Mouse (Mus musculus) midbrain, embryonic 16.5 days (tissue): ENCODE data around the gene Mast2. TPM values are rescaled to one million over a fixed set of nuclear protein-coding genes. Genes with fewer than 3 reads are reported as not detected.

Source experiments
- ATAC-seq: fragments of 200-750 bp; cut with Nextera tagmentation; 2 replicates; pipeline ENCODE4 v1.8.0; 2017; ENCODE audit warnings: moderate TSS enrichment
- H3K27ac ChIP-seq: fragments of 300-500 bp; sonication (generic); 2 replicates; pipeline ENCODE4 v1.5.1; 2014; ENCODE audit warnings: mild to moderate bottlenecking, low read length, mixed read lengths
- H3K27me3 ChIP-seq: fragments of 300-500 bp; sonication (generic); 2 replicates; pipeline ENCODE4 v1.6.1; 2014; ENCODE audit warnings: low read depth, low read length, mixed read lengths; ENCODE audit not compliant: control insufficient read depth, insufficient read depth
- H3K36me3 ChIP-seq: fragments of 300-500 bp; sonication (generic); 2 replicates; pipeline ENCODE4 v1.6.1; 2014; ENCODE audit warnings: mild to moderate bottlenecking, low read length, moderate library complexity, mixed read lengths; ENCODE audit not compliant: control insufficient read depth, insufficient read depth
- H3K4me1 ChIP-seq: fragments of 300-500 bp; sonication (generic); 2 replicates; pipeline ENCODE4 v1.6.1; 2014; ENCODE audit warnings: mild to moderate bottlenecking, low read length, mixed read lengths; ENCODE audit not compliant: control insufficient read depth, insufficient read depth
- H3K4me2 ChIP-seq: fragments of 300-500 bp; sonication (generic); 2 replicates; pipeline ENCODE4 v1.6.1; 2014; ENCODE audit warnings: mild to moderate bottlenecking, low read length, mixed read lengths
- H3K4me3 ChIP-seq: fragments of 300-500 bp; sonication (generic); 2 replicates; pipeline ENCODE4 v1.5.1; 2014; ENCODE audit warnings: low read depth, mild to moderate bottlenecking, low read length, moderate library complexity, mixed read lengths
- H3K9ac ChIP-seq: fragments of 300-500 bp; sonication (generic); 2 replicates; pipeline ENCODE4 v1.6.1; 2014; ENCODE audit warnings: low read depth, low read length, mixed read lengths
- H3K9me3 ChIP-seq: fragments of 300-500 bp; sonication (generic); replicated peaks from 2 replicates; pipeline ENCODE4 v1.6.1; 2014; ENCODE audit warnings: mild to moderate bottlenecking, low read length, mixed read lengths; ENCODE audit not compliant: control insufficient read depth, poor library complexity, severe bottlenecking
- WGBS: fragments of 180-500 bp; shearing (Covaris S2); extraction: QIAGEN DNeasy Blood & Tissue Kit; methylation state at CpG from one replicate; pipeline ENCODE4 v1.1.7; 2014; 5-methylcytosine and 5-hydroxymethylcytosine counted together
- polyA plus RNA-seq: library from polyadenylated mRNA; unstranded; fragments of >200 nt; fragmentation: Nextera tagmentation; extraction: Ambion mirVana; gene quantifications from 2 replicates; pipeline ENCODE4 v1.2.1, GENCODE M21; 2015

Mast2 gene
- polyA plus RNA-seq, 1 experiment from 2014 or later: 47.2 TPM

DNA sequence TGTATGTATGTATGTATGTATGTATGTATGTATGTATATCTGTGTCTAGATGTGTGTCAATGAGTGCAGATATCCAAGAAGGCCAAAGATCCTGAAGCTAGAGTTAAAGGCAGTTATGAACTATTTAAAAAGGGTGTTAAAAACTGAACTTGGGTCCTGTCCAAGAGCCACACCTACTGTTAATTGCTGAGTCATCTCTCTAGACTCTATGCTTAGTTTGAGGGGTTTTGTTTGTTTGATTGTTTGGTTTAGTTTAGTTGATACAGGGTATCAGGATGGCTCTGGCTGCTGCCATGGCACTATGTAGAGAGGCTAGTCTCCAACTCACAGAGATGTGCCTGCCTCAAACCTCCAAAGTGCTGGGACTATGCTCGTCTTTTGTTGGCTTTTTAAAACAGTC lies 61.3 kb downstream of the Mast2 start:
- 82% methylated on average over 1 of the region's 1 CpGs for WGBS
- Histone ChIP-seq H3K4me3 (peak overlapping the region; percentile 15; the same call in 1 of the 2 replicates), H3K27ac (no peak overlapping the region)

DNA sequence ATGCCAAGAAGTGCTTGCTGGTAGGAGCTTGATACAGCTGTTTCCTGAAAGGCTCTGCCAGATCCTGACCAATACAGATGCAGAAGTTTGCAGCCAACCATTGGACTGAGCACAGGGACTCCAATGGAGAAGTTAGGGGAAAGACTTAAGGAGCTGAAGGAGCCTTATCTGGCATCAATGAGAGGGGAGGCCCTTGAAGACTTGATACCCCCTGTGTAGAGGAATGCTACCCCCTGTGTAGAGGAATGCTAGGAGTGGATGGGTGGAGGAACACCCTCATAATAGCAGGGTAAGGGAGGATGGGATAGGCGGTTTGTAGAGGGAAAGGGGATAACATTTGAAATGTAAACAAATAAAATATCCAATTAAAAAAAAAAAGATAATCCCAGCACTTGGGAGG lies 65.9 kb downstream of the Mast2 start:
- WGBS: 47% methylated on average over 1 of the region's 1 CpGs
- H3K4me2 ChIP-seq: no peak overlapping the region
- no peaks in the 10 kb centered on the region for H3K9me3 ChIP-seq
- H3K4me3 ChIP-seq: no peak overlapping the region
- H3K36me3 ChIP-seq: no peaks in the 10 kb centered on the region
- no peaks in the 10 kb centered on the region for H3K27me3 ChIP-seq
- ATAC-seq: no peak
- peaks cover 15% of the 10 kb centered on the region for H3K4me1 ChIP-seq
- no peak overlapping the region for H3K9ac ChIP-seq
- H3K27ac ChIP-seq: no peak overlapping the region

More for the DNA sequence above, 61.3 kb downstream of the Mast2 start:
- no peak for ATAC-seq
- Histone ChIP-seq H3K4me1 (peaks cover 26% of the 10 kb centered on the region), H3K27me3 (no peaks in the 10 kb centered on the region), H3K9me3 (no peaks in the 10 kb centered on the region), H3K4me2 (peak overlapping the region; percentile 62), H3K36me3 (no peaks in the 10 kb centered on the region), H3K9ac (no peak overlapping the region)

DNA sequence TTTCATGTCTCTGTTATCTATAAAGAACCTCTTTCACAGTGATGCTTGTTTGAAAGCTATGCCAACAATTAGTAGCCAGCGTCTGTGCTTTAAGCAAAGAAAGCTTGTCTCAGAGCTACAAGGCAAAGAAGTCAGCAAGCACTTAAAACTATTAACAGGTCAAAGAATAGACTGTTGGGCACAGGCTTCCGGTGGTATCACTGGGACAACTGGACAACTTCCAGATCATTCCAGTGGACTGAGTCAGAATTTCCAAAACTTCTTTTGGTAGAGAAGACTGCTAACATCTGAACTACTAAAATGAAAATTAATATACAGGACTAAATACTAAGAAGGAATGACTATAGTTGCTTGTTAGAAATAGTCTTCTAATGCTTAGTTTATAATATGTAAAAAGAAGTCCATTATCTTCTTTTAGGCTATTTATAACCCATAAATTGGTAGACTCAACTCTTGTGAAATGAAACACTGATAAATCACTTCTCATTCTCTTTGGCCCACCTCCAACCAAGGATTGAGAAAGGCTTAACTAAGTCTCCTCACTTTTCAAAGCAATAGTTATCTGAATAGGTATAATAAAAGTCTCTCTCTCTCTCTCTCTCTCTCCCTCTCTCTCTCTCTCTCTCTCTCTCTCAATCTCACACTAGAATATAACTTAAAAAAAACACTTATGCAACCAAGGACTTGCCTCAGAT lies 85.9 kb downstream of the Mast2 start:
- no peak overlapping the region for H3K4me3 ChIP-seq
- H3K4me1 ChIP-seq: no peaks in the 10 kb centered on the region
- H3K36me3 ChIP-seq: no peaks in the 10 kb centered on the region
- no peak overlapping the region for H3K4me2 ChIP-seq
- H3K9me3 ChIP-seq: no peaks in the 10 kb centered on the region
- ATAC-seq: no peak
- WGBS: 75% methylated on average over 2 of the region's 2 CpGs
- no peaks in the 10 kb centered on the region for H3K27me3 ChIP-seq
- H3K9ac ChIP-seq: no peak overlapping the region
- no peak overlapping the region for H3K27ac ChIP-seq

DNA sequence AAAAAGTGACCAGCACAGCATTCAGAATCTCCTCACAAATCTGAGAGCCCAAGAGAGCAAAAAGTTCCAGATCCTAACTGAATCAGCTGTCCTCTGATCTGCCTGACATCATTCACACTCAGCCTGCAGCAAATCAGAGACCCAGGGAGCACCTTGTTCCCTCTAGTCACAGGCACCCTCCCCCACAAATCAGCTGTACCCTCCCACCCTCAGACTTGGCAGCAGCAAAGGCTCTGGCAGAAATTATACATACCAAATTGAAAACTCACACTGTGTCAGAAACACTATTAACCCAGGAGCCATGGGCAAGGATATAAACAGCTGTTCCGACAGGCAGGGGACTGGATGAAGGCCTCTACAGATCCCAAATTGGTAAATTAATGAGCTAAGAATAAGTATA lies 92.3 kb downstream of the Mast2 start:
- Histone ChIP-seq H3K4me3 (no peak overlapping the region), H3K36me3 (0 out of 2 replicates have a peak, but pooled peaks cover 2% of the 10 kb centered on the region), H3K27ac (no peak overlapping the region), H3K4me1 (peaks cover 3% of the 10 kb centered on the region; the same call in 1 of the 2 replicates), H3K4me2 (no peak overlapping the region), H3K9ac (no peak overlapping the region), H3K9me3 (no peaks in the 10 kb centered on the region), H3K27me3 (no peaks in the 10 kb centered on the region)
- peak; percentile 42; the same call in 1 of the 2 replicates for ATAC-seq
- WGBS: 48% methylated on average over 1 of the region's 1 CpGs

DNA sequence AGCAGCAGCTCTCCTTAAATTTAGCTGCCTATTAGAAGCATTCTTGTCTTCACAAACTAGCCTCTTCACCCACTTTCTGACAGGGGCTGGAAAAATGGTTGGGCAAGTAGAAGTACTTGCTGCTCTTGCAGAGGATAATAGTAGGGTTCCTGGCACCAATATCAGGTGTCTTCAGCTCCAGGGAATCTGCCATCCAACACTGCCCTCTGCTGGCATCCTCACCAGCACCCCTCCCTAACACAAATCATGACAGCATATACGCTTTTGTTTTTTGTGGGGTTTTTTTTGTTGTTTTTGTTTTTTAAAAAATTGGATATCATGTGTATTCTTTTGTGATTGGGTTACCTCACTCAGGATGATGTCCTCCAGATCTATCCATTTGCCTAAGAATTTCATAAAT lies 105.9 kb downstream of the Mast2 start:
- H3K27ac ChIP-seq: no peak overlapping the region

DNA sequence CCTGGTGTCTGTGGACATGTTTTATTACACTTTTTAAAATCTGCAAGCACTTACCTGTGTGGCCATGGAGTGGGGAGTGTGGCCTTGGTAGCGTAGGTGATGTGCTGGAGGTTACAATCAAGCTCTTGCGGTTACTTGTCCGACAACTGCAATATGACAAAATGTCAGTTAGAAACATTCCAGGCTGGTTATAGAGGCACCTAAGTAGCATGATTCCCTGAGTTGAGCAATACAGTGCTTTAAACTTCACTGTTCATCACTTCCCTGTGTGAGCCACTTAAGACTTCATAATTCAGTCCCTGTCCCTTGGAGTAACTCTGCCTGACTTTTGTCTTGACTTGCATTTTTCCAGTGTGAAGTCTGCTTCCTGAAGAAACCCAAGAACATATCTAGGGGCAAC lies 111.1 kb downstream of the Mast2 start:
- no peaks in the 10 kb centered on the region for H3K27me3 ChIP-seq
- H3K4me1 ChIP-seq: no peaks in the 10 kb centered on the region
- no peak for ATAC-seq
- no peak overlapping the region for H3K27ac ChIP-seq
- no peak overlapping the region for H3K4me3 ChIP-seq
- peaks cover 7% of the 10 kb centered on the region for H3K36me3 ChIP-seq
- H3K4me2 ChIP-seq: no peak overlapping the region
- 96% methylated on average over 3 of the region's 3 CpGs for WGBS
- no peaks in the 10 kb centered on the region for H3K9me3 ChIP-seq
- no peak overlapping the region for H3K9ac ChIP-seq

More for the DNA sequence above, 105.9 kb downstream of the Mast2 start:
- H3K4me3 ChIP-seq: no peak overlapping the region
- H3K4me2 ChIP-seq: no peak overlapping the region
- H3K36me3 ChIP-seq: no peaks in the 10 kb centered on the region
- H3K9ac ChIP-seq: no peak overlapping the region
- no peak for ATAC-seq
- H3K9me3 ChIP-seq: no peaks in the 10 kb centered on the region
- WGBS: 100% methylated on average over 1 of the region's 1 CpGs
- H3K27me3 ChIP-seq: no peaks in the 10 kb centered on the region
- no peaks in the 10 kb centered on the region for H3K4me1 ChIP-seq

DNA sequence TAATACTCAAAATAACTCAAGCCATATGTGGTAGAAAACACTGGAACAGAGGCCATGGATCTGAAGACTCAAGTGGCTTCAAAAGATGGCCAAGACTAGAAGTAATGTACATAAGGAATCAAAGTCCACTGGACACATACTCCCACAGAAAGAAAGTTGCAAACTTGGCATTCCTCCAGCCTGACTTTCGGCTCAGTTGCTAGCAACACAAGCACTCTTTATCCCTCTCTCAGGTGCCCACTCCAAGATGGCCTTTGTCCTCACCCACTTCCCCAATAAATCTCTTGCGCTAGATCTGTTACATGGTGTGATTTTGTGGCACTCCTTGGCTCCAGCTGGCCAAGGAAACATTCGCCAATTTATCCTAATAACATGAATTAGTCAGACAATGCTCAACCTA lies 111.5 kb downstream of the Mast2 start:
- Histone ChIP-seq H3K36me3 (peaks cover 7% of the 10 kb centered on the region), H3K9me3 (no peaks in the 10 kb centered on the region), H3K9ac (no peak overlapping the region), H3K4me2 (no peak overlapping the region), H3K27me3 (no peaks in the 10 kb centered on the region), H3K27ac (no peak overlapping the region), H3K4me3 (no peak overlapping the region), H3K4me1 (no peaks in the 10 kb centered on the region)
- WGBS: 71% methylated on average over 3 of the region's 3 CpGs
- ATAC-seq: no peak

DNA sequence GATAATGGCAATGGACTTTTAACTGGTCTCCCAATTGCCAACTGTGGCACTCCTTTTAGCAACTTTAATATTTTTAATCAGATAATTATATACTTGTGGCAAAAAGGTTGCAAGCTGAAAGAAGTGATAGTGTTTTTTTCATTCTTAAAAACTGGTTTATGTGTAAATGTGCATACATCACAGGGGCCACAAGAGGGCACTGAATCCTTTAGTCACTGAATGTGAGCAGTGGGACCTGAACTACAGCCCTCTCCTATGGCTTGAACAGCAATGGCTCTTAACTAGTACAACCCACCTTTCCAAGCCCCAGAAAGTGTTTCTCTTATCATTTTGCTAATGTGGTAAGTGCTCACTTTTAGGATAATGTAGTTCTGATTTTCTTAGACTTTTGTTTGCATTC lies 121.9 kb downstream of the Mast2 start:
- no peak overlapping the region for H3K4me2 ChIP-seq
- 0 out of 2 replicates have a peak, but pooled peaks have one; percentile 56 for ATAC-seq
- H3K36me3 ChIP-seq: no peaks in the 10 kb centered on the region
- H3K4me1 ChIP-seq: no peaks in the 10 kb centered on the region
- no peak overlapping the region for H3K27ac ChIP-seq
- H3K27me3 ChIP-seq: no peaks in the 10 kb centered on the region
- H3K9me3 ChIP-seq: no peaks in the 10 kb centered on the region
- H3K4me3 ChIP-seq: no peak overlapping the region
- no peak overlapping the region for H3K9ac ChIP-seq

DNA sequence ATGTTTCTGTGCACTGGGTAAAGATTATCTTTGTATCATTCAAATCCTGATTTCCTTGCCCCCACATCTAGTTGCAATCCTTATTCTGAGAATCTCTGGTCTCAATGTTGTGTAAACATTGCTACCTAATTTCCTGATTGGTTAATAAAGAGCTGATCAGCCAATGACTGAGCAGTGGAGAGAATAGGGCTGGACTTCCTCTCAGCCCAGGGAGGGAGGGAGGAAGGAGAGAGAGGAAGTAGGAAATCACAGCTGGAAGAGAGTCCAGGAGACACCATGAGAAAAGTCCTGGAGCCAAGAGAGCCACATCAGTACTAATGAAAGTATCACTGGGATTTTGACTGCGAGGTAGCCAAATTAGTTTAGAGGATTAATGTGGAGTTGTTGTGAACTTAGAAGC lies 127.7 kb downstream of the Mast2 start:
- H3K27ac ChIP-seq: no peak overlapping the region
- 80% methylated on average over 1 of the region's 1 CpGs for WGBS

More for the DNA sequence above, 127.7 kb downstream of the Mast2 start:
- H3K9ac ChIP-seq: no peak overlapping the region
- ATAC-seq: no peak
- H3K36me3 ChIP-seq: peaks cover 6% of the 10 kb centered on the region; the same call in 1 of the 2 replicates
- H3K4me1 ChIP-seq: no peaks in the 10 kb centered on the region
- no peaks in the 10 kb centered on the region for H3K9me3 ChIP-seq
- no peaks in the 10 kb centered on the region for H3K27me3 ChIP-seq
- H3K4me2 ChIP-seq: no peak overlapping the region
- H3K4me3 ChIP-seq: no peak overlapping the region
